ENCODE assay signal across 20 mouse cellular contexts in genomic region chr16:91217948-91218347, GRCm38 (mm10). TPM values are rescaled to one million over a fixed set of nuclear protein-coding genes. Genes with fewer than 3 reads are reported as not detected.
DNase-seq lines count a peak whose midpoint lies in the region; ATAC-seq and TF ChIP-seq lines count a peak whose summit lies in the region.
"Had no signal": no experiment of that assay in that cellular context is flagged by ENCODE, and none has a peak within 500 bp of the region (broad histone marks: within the 10 kb centered on the region; RNA-seq: fewer than 3 reads in every experiment).

No protein-coding gene starts in this region.

- no peak overlapping the region for H3K4me3 ChIP-seq in hindbrain, postnatal 0 days (ENCODE audit: low read length)
- no peak overlapping the region for H3K4me3 ChIP-seq in hindbrain, embryonic 12.5 days
- no peak overlapping the region for H3K4me3 ChIP-seq in lung, postnatal 0 days (ENCODE audit: low read depth, low read length)
- H3K4me3 ChIP-seq in ES-E14 (ENCODE audit: insufficient read depth in 1 of 2, low read depth in 1 of 2, low read length in 2 of 2, poor library complexity in 1 of 2, severe bottlenecking in 1 of 2), result no peak overlapping the region
- no peak overlapping the region for H3K4me3 ChIP-seq in small intestine, adult 2 months (ENCODE audit: low read depth, low read length)
- H3K4me3 ChIP-seq in neural tube, embryonic 15.5 days (replicated peaks), result no peak overlapping the region
- H3K4me3 ChIP-seq: heart, embryonic 10.5 days; limb, embryonic 13.5 days had no signal

- H3K9ac ChIP-seq in hindbrain, postnatal 0 days (replicated peaks; ENCODE audit: low read length), result no peak overlapping the region
- no peak overlapping the region for H3K9ac ChIP-seq in hindbrain, embryonic 12.5 days
- no peak overlapping the region for H3K9ac ChIP-seq in lung, postnatal 0 days (replicated peaks; ENCODE audit: low read depth)
- no peak overlapping the region for H3K9ac ChIP-seq in ES-E14 (ENCODE audit: insufficient read depth, low read depth, low read length, poor library complexity, severe bottlenecking)
- H3K9ac ChIP-seq in neural tube, embryonic 15.5 days (replicated peaks), result no peak overlapping the region
- H3K9ac ChIP-seq: limb, embryonic 13.5 days had no signal

- peaks cover 73% of the 10 kb centered on the region for H3K27me3 ChIP-seq in hindbrain, postnatal 0 days (ENCODE audit: insufficient read depth, low read length)
- peaks cover 99% of the 10 kb centered on the region for H3K27me3 ChIP-seq in hindbrain, embryonic 12.5 days
- peaks cover 47% of the 10 kb centered on the region for H3K27me3 ChIP-seq in lung, postnatal 0 days (replicated peaks; ENCODE audit: insufficient read depth, low read length)
- peaks cover 42% of the 10 kb centered on the region for H3K27me3 ChIP-seq in small intestine, adult 2 months (ENCODE audit: control insufficient read depth, insufficient read depth, low read length)
- H3K27me3 ChIP-seq in neural tube, embryonic 15.5 days (replicated peaks), result peaks cover 99% of the 10 kb centered on the region

- TF ChIP-seq POLR2A in small intestine, adult 2 months (IDR thresholded peaks at IDR 0.05; ENCODE audit: low read depth, low read length), result no peak

- no peak for DNase-seq in hindbrain, postnatal 0 days (ENCODE audit: low spot score)
- no peak for DNase-seq in lung, postnatal 0 days (ENCODE audit: low spot score)
- no peak for DNase-seq in lung, postnatal 14 days
- no peak for DNase-seq in ES-E14 (ENCODE audit: low read depth, low spot score)
- no peak for DNase-seq in lung, adult 18-20 months
- DNase-seq: adrenal gland, postnatal 25 days; heart, postnatal 36 days; kidney, adult 11 months had no signal

- H3K27ac ChIP-seq in hindbrain, postnatal 0 days, result no peak overlapping the region
- no peak overlapping the region for H3K27ac ChIP-seq in hindbrain, embryonic 12.5 days
- no peak overlapping the region for H3K27ac ChIP-seq in lung, postnatal 0 days (ENCODE audit: low read length)
- H3K27ac ChIP-seq in ES-E14 (ENCODE audit: insufficient read depth, low read depth, low read length, poor library complexity, severe bottlenecking), result no peak overlapping the region
- no peak overlapping the region for H3K27ac ChIP-seq in small intestine, adult 2 months (ENCODE audit: insufficient read depth, low read depth, low read length)
- no peak overlapping the region for H3K27ac ChIP-seq in neural tube, embryonic 15.5 days (replicated peaks)
- H3K27ac ChIP-seq: heart, embryonic 10.5 days; limb, embryonic 13.5 days had no signal

- H3K4me1 ChIP-seq in hindbrain, postnatal 0 days (ENCODE audit: insufficient read depth, low read length), result no peaks in the 10 kb centered on the region
- H3K4me1 ChIP-seq in hindbrain, embryonic 12.5 days, result peaks cover 16% of the 10 kb centered on the region
- no peaks in the 10 kb centered on the region for H3K4me1 ChIP-seq in lung, postnatal 0 days (ENCODE audit: insufficient read depth, low read depth, low read length)
- H3K4me1 ChIP-seq in ES-E14 (ENCODE audit: control insufficient read depth in 2 of 2, insufficient read depth in 2 of 2, low read length in 2 of 2, poor library complexity in 1 of 2), result peaks cover 4 to 10% of the 10 kb centered on the region in 2 experiments; a peak in 2 of 4 replicates
- H3K4me1 ChIP-seq in small intestine, adult 2 months (ENCODE audit: control insufficient read depth, insufficient read depth, insufficient read length, low read length), result no peaks in the 10 kb centered on the region
- peaks cover 16% of the 10 kb centered on the region for H3K4me1 ChIP-seq in neural tube, embryonic 15.5 days

- H3K9me3 ChIP-seq in hindbrain, postnatal 0 days (ENCODE audit: low read length), result peaks cover 4% of the 10 kb centered on the region; the same call in 1 of the 2 replicates
- H3K9me3 ChIP-seq in hindbrain, embryonic 12.5 days (replicated peaks), result no peaks in the 10 kb centered on the region
- H3K9me3 ChIP-seq in lung, postnatal 0 days (ENCODE audit: low read length), result no peaks in the 10 kb centered on the region
- H3K9me3 ChIP-seq in ES-E14 (ENCODE audit: control insufficient read depth, insufficient read depth, low read depth, low read length), result no peaks in the 10 kb centered on the region
- H3K9me3 ChIP-seq in neural tube, embryonic 15.5 days (replicated peaks), result no peaks in the 10 kb centered on the region
- H3K9me3 ChIP-seq: heart, embryonic 10.5 days had no signal

- WGBS in hindbrain, postnatal 0 days, result 80% methylated on average over 6 of the region's 6 CpGs
- WGBS in hindbrain, embryonic 12.5 days, result 80% methylated on average over 6 of the region's 6 CpGs
- WGBS in lung, postnatal 0 days, result 73% methylated on average over 6 of the region's 6 CpGs
- 78% methylated on average over 6 of the region's 6 CpGs for WGBS in small intestine, adult 2 months
- 77% methylated on average over 6 of the region's 6 CpGs for WGBS in neural tube, embryonic 15.5 days

- peak; percentile 54 for TF ChIP-seq CTCF in hindbrain, postnatal 0 days (IDR thresholded peaks at IDR 0.05; ENCODE audit: low read depth)
- TF ChIP-seq CTCF in lung, postnatal 0 days (IDR thresholded peaks at IDR 0.05), result peak; percentile 26
- TF ChIP-seq CTCF in small intestine, adult 2 months (IDR thresholded peaks at IDR 0.05; ENCODE audit: extremely low read depth, insufficient read length, insufficient replicate concordance, low read depth, low read length), result peak; percentile 37; the same call in 1 of the 2 replicates

- no peak for TF ChIP-seq EP300 in lung, postnatal 0 days (IDR thresholded peaks at IDR 0.05)

- H3K4me2 ChIP-seq in hindbrain, postnatal 0 days (ENCODE audit: low read depth, low read length), result no peak overlapping the region
- H3K4me2 ChIP-seq in hindbrain, embryonic 12.5 days (replicated peaks), result no peak overlapping the region
- H3K4me2 ChIP-seq in lung, postnatal 0 days (replicated peaks; ENCODE audit: low read depth, low read length), result no peak overlapping the region
- H3K4me2 ChIP-seq in neural tube, embryonic 15.5 days, result no peak overlapping the region
- H3K4me2 ChIP-seq: limb, embryonic 13.5 days; midbrain, embryonic 11.5 days had no signal

- H3K36me3 ChIP-seq in hindbrain, postnatal 0 days (ENCODE audit: insufficient read depth, low read length), result no peaks in the 10 kb centered on the region
- H3K36me3 ChIP-seq in hindbrain, embryonic 12.5 days, result no peaks in the 10 kb centered on the region
- no peaks in the 10 kb centered on the region for H3K36me3 ChIP-seq in lung, postnatal 0 days (ENCODE audit: insufficient read depth, low read length)
- no peaks in the 10 kb centered on the region for H3K36me3 ChIP-seq in ES-E14 (ENCODE audit: control insufficient read depth, insufficient read depth, low read length, poor library complexity, severe bottlenecking)
- no peaks in the 10 kb centered on the region for H3K36me3 ChIP-seq in small intestine, adult 2 months (ENCODE audit: control insufficient read depth, insufficient read depth, low read length)
- H3K36me3 ChIP-seq in neural tube, embryonic 15.5 days, result no peaks in the 10 kb centered on the region
- H3K36me3 ChIP-seq: heart, embryonic 10.5 days; limb, embryonic 13.5 days had no signal

- in situ Hi-C loops in ES-E14 (cut with MboI; ENCODE audit: low sequenced_read_pairs in 2 of 2, unreplicated experiment in 2 of 2), result no loop called here

- ATAC-seq in hindbrain, postnatal 0 days, result no peak
- ATAC-seq in hindbrain, embryonic 12.5 days (ENCODE audit: low FRiP score), result no peak
- no peak for ATAC-seq in lung, postnatal 0 days
- no peak for ATAC-seq in neural tube, embryonic 15.5 days (ENCODE audit: low FRiP score)
- ATAC-seq: CD4-positive, CD25-positive, alpha-beta regulatory T cell, adult 4 months; forebrain, embryonic 14.5 days had no signal

TF ChIP-seq in ES-E14, 5 proteins besides CTCF, POLR2A, EP300 and RAD21:
- no peak for TF ChIP-seq MAFK (IDR thresholded peaks at IDR 0.05; ENCODE audit: insufficient read depth, low read depth, low read length)
- no peak for TF ChIP-seq CHD2 (IDR thresholded peaks at IDR 0.05; ENCODE audit: low read depth, low read length)
- peak; percentile 43; the same call in 1 of the 2 replicates for TF ChIP-seq ZC3H11A (IDR thresholded peaks at IDR 0.05; ENCODE audit: borderline replicate concordance, low read depth, low read length)
- TF ChIP-seq HCFC1 (IDR thresholded peaks at IDR 0.05; ENCODE audit: borderline replicate concordance, insufficient read depth, low read length), result no peak

RNA-seq across cellular contexts. Expression of gene Olig2, which starts 7.3 kb away (rescaled TPM):
- 58.7 and 66.3 TPM in 2 replicates for total RNA-seq in hindbrain, postnatal 0 days (2014; rRNA removed)
- polyA plus RNA-seq in hindbrain, postnatal 0 days (2015; fragmentation: Nextera tagmentation; extraction: Ambion mirVana), result 16.0 and 17.3 TPM in 2 replicates
- polyA plus RNA-seq in hindbrain, embryonic 12.5 days (2016; fragmentation: Nextera tagmentation; extraction: Ambion mirVana), result 2.8 and 3.4 TPM in 2 replicates
- polyA plus RNA-seq in lung, postnatal 0 days (2015; fragmentation: Nextera tagmentation; extraction: Ambion mirVana), result not detected in 2 replicates
- 0.09 TPM in 1 of 2 replicates, not detected in the other for total RNA-seq in ES-E14 (2012; rRNA removed)
- not detected in 2 replicates for polyA plus RNA-seq in small intestine, adult 2 months (2012; rRNA removed)
- polyA plus RNA-seq in neural tube, embryonic 15.5 days (2015; fragmentation: Nextera tagmentation; extraction: Ambion mirVana), result 8.5 and 9.9 TPM in 2 replicates
- total RNA-seq: adrenal gland, postnatal 25 days; common myeloid progenitor, adult 5-6 weeks; gastrocnemius, adult 8-10 months; heart, postnatal 36 days had no signal
- polyA plus RNA-seq: CD4-positive, CD25-positive, alpha-beta regulatory T cell, adult 4 months; heart, embryonic 10.5 days; large intestine, adult 2 months; limb, embryonic 13.5 days; stomach, embryonic 16.5 days had no signal

RNA-seq across cellular contexts. Expression of gene Olig1, which starts 51.6 kb away (rescaled TPM):
- 240 and 249 TPM in 2 replicates for total RNA-seq in hindbrain, postnatal 0 days (2014; rRNA removed)
- 199 and 227 TPM in 2 replicates for polyA plus RNA-seq in hindbrain, postnatal 0 days (2015; fragmentation: Nextera tagmentation; extraction: Ambion mirVana)
- polyA plus RNA-seq in hindbrain, embryonic 12.5 days (2016; fragmentation: Nextera tagmentation; extraction: Ambion mirVana), result 2.7 and 5.2 TPM in 2 replicates
- polyA plus RNA-seq in lung, postnatal 0 days (2015; fragmentation: Nextera tagmentation; extraction: Ambion mirVana), result not detected in 2 replicates
- 0.22 and 0.48 TPM in 2 replicates for total RNA-seq in ES-E14 (2012; rRNA removed)
- polyA plus RNA-seq in small intestine, adult 2 months (2012; rRNA removed), result 0.09 TPM in 1 of 2 replicates, not detected in the other
- polyA plus RNA-seq in neural tube, embryonic 15.5 days (2015; fragmentation: Nextera tagmentation; extraction: Ambion mirVana), result 77.3 and 86.7 TPM in 2 replicates
- total RNA-seq: common myeloid progenitor, adult 5-6 weeks; gastrocnemius, adult 8-10 months; heart, postnatal 36 days had no signal
- polyA plus RNA-seq: CD4-positive, CD25-positive, alpha-beta regulatory T cell, adult 4 months had no signal

Comparison
In these comparisons a context has a peak if more than half of its experiments do, and no peak if none do; other contexts are left out.
1. RNA of gene Olig1, which starts 51.6 kb away (polyA plus RNA-seq): 199 to 227 TPM in hindbrain, postnatal 0 days and 77.3 to 86.7 TPM in neural tube, embryonic 15.5 days; 2.7 to 5.2 TPM in hindbrain, embryonic 12.5 days, 0.09 TPM in small intestine, adult 2 months and not detected in lung, postnatal 0 days; every median in the first group is over 10 times any median in the second.
2. Peak in every context shown above with its lines, with median percentiles within 50 percentile points of each other: CTCF ChIP-seq.